Mouse (Mus musculus): ENCODE results near the gene Atp6v1a.

Gene Atp6v1a

DNA sequence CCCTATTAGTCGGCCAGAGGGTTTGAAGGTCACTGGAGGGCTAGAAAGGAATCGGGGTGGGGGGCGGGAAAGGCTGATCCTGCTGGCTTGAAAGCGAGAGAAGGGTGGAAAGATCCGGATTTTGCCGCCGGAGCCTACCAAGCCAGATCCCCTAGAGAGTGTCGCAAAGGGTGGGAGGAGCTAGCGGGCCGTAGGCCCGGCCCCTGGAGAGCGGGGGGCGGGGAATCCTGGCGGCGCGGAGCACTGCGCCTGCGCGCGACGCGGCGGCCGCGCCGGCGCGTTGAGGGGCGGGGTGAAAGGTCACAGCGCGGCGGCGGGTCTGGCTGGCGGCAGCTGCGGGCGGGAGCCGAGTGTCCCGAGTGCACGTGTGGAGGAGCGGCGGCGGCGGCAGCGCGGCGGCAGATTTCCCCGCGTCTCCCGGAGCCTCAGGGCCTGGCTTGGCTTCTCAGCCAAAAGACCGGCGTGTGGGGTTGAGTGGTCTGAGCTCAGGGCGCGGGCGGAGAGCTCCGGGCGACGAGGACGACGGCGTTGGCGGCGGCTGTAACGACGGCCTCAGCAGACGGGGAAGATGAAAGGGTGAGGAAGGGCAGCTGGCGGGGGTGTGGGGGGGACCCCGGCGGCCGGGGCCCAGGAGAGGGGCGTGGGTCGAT, at the start of gene Atp6v1a, which contains the start of gene Naa50:
Gene Atp6v1a (minus strand): TSS at position 170 of the 650 bp plus-strand sequence.
Gene Naa50 (plus strand): TSS at position 295 of the 650 bp plus-strand sequence.
- DNase-seq, result peak; percentile 94 to 96

DNA sequence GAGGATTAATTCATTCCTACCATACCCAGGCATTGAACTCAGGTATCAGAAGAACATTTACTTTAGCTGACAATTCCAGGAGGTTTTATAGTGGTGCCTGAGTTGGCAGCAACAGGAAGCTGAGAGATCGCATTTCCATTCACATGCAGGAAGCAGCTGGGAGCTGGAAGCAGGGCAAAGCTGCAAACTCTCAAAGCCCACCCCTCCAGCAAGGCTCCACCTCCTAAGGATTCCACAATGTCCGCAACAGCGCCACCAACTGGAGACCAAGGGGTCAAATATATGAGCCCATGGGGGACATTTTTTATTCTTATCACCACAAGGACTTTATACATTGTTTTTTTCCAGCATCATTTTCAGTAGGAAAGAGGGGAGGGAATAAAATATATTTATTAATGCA, 49.3 kb upstream of the Atp6v1a start:
- DNase-seq, result no peak

DNA sequence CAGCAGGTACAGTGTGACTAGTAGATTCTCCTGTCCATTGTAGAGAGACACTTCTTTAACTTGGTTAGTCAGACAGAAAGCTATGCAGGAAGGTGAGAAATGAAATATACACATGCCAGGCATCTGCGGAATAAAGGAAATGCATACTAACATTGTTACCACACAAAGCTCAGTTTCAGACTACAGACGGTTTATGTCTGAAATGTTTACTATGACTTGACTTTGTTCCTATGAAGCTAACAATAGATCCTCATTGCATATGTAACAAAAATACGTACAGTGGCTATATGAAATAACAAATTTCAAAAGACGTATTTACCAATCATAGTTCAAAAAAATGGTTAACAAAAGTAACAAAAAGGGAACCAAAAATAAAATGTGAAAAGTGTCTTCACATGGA, 47.7 kb upstream of the Atp6v1a start:
- DNase-seq, result no peak

DNA sequence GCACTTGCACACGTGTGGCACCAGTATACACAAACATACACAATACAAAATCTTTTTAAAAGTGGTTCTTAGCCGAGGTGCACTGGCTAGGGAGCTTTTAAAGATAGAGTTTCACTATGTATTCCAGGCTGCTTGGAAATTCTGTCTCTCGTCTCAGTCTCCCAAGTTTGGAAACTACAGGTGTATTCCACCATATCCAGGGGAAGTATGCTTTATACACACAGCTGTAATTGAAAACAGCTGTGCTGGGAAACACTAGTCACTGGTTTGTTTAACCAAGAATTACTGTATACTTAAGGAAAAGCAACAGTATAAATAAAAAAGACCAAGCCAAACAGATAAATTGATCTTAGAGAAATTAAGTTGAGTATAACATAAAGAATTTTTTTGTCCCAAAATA, 45.3 kb upstream of the Atp6v1a start:
- DNase-seq, result no peak

DNA sequence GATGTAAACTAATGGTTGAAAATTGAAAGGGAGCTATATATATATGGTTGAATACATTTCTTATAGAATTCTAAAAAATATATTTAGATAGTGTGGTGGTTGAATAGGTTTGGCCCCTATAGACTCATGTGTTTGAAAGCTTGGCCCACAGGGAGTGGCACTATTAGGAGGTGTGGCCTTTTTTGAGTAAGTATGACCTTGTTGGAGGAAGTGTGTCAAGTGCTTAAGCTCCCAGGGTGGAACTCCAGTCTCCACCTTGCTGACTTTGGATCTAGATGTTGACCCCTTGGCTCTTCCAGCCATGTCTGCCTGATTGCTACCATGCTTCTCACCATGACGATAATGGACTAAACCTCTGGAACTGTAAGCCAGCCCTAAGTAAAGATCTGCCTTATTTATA, 43.1 kb upstream of the Atp6v1a start:
- DNase-seq, result no peak

DNA sequence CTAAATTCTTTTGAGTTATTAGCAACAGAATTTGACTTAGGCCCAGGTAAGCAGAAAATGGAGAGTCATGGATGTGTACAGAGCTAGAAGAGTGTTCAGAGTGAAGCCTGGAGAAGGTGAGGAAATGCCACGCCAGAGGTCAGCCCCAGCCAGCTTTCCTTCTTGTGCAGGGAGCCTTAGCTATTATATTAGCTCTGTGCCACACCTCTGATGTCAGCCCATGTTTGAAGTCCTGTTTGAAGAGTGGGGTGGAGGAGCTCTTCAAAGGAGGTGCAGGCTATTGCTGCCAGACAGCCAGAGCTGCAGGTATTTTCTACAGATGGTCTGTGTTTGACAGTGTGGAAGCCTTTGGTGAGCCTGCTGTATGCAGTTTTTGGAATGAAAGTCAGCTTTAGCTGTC, 39.0 kb upstream of the Atp6v1a start:
- no peak for DNase-seq

DNA sequence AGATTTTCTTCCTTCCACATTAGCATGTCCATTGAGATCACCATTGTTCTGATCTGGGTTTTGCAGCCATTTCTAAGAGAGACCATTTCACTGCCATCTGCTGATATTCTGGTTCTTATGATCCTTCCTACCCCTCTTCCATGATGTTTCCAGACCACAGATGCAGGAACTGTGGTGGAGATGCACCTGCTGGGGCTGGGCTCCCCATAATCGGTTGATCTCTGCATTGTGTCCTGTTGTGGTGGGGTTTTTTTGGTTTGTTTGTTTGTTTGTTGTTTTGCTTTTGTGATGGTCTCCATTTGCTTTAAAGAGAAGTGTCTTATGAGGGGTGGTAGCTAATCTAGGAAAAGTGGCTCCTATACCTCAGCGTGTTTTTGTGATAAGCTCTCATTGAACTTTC, 37.0 kb upstream of the Atp6v1a start:
- no peak for DNase-seq

DNA sequence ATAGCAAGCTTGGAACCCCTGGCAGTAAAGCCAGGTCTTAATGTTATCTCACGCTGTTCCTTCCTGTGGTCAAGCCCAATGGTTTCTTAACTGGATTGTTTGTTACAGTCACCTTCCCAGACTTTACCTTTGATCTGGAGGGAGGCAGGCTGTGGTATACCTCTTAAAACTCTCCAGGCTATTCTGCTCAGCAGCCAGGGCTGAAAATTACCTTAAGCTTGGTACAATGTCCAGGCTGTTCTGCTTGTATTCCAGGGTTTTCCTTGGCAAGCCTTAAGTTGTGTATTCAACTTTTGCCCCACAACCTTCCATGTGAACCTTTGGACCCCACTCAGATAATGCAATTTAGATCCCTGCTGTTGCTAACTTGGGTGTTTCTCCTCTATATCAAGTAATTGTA, 35.5 kb upstream of the Atp6v1a start:
- DNase-seq, result peak; percentile 41 to 72

DNA sequence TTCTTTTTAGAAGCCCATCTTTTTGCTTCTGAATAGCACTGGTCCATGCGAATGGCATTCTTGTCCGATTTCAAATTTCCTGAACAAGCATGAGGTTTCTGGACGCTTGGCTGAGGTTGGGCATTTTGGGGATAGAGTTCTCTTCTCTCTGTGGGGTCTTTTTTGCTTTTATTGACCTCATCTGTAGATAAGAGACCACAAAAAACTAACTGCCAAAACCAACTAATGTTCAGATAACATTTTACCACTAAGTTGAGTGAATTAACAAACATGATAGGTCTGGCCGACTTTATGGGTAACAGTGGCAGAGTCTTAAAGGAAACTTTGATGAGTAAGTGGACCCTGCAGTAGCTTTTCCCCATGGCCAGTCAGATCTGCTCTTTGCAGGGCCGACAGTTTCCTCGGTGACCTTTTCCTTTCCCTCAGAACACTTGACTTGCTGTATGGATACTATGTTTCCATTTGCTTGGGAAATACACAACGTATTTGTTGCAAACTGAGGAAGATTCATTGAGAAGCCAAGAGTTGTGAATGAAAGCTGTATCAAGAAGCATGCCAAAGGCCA, 34.5 kb upstream of the Atp6v1a start:
- no peak for DNase-seq

DNA sequence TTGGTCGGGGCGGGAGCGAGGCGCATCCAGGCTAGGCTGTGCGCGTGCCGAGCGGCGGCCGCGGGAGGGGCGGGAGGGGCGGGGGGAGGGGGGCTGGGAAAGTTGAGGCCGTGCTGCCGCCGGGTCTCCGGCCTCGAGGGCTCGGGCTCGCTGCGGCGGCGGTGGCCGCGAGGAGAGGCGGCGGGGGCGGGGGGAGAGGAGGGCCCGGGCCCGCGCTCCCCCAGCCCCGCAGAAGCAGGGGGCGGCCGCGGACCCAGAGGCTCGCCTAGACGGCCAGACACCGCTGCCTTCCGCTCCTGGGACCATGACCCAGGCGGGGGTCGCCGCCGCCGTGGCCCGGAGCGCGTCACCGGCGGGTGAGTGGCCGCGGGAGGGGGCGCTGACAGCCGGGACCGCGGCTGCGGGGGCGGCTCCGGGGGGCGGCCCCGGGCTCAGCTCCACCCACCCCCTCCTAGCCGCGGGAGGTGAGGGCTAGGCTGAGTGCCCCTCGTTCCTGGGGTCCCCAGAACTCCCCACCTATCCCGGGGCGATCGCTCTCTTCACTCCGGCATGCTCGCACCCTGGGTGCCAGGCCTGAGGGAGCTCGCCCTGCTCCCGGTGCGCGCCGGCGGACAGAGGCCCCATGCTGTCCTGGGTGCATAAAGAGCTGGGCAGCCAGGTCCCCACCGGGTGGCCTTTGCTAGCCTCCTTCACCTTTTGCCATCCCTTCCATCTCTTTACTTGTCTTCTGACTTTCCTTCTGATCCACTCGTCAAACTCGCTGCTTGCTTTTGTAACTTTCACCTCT, 33.8 kb upstream of the Atp6v1a start, which contains the start of gene Usf3:
Gene Usf3 (plus strand): TSS at position 92 of the 787 bp plus-strand sequence.
- DNase-seq, result peak; percentile 43 to 79

DNA sequence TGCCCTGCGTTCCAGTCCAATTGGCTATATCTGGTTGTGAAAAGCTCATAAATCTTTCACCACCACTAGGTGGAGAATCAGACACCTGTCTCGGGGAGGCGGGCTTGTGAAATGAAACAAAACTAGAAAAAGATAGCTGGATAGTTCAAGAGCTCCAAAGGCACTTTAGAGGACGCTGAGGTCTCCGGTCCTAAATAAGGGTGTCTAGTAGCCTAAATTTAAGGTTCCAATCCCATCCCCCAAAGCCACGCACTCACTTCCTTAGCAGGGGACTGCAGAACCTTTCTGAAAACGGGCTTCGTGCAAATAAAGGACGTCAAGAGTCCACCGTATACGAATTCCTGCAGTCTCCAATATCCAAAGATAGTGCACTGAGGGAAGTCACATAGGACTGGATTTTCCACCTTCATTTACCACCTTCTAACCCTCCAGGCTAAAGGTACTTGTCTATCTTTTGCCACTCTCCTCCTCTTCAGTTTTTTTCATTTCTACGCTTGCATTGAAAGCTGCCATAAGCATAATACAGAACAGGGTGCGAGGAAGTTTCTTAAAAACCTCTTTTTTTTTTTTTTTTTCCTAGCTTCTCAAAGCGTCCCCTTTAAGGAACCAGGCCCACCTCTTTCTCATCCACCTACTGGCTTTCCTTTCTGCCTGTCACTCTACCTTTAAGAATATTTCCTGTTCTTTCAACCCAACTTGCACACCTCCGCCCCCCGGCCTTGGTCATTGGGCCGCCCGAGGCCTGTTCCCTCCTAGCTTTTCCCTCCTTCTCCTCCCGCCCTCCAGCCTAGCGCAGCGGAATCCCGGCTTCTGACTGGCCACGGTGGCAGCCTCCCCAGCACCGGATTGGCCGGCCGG, 33.0 kb upstream of the Atp6v1a start:
- peak; percentile 98 to 100 for DNase-seq

DNA sequence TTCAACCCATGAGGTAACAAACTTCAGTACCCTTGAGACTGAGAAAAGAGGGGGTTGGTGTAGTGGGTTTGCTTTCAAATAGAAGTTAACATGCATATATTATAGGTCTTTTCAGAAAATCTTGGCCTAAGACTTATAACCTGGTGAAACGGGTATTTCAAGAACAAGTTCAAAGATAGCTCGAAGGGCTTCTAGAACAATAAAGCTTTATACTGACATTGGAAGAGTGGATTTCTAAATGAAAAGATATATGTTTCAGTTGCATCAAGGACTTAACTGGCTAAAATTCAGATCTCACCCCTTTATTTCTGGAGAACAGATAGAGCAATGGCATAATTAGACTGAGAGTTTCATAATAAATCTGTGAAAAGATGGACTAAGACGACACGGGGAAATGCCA, 29.5 kb upstream of the Atp6v1a start:
- DNase-seq, result no peak

DNA sequence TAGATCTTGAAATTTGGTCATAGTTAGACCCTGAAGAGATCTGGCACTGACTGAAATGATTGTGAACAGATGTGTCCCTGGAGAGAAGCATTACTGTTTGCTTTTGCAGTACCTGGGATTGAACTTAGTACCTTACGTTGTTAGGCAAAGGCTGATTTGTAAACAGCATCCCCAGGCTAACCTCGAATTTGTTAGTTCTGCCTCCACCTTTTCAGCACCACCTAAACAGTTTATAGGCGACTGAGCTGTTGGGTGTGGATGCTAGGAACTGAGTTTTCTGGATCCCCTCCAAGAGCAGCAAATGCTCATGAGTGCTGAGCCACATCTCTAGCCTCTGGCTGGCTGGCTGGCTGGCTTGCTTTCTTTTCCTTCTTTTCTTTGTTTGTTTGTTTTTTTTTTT, 25.7 kb upstream of the Atp6v1a start:
- no peak for DNase-seq

DNA sequence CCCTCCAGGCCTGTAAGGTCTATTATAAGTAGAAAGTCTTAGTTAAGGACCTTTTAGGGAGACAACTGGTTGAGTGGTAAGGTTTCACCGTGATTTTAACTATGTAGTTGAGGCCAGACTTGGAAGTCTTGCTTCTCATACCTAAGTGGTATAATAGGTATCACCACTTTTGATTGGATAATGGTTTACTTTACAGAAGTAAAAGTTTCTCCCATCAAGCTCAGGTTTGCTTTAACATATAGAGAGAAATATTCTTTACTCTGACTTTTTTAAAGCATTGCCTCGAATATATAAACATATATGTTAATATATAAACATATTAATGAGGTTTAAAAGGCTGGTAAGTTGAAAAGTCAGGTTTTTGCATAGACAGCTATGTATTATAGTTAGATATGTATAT, 24.3 kb upstream of the Atp6v1a start:
- no peak for DNase-seq

DNA sequence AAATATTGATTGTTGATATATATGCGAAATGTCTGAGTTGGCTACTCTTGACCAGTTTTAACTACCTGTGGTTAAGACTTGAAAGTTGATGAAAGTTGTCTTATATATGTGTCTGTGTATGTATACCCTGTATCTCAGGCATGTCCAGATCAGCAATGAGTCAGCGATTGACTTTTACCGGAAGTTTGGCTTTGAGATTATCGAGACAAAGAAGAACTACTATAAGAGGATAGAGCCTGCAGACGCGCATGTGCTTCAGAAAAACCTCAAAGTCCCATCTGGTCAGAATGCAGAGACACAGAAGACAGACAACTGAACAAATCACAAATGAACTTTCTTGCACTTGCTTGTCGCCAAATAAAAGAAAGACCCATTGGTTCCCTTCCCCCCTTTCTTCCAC, 19.8 kb upstream of the Atp6v1a start:
- DNase-seq, result no peak

DNA sequence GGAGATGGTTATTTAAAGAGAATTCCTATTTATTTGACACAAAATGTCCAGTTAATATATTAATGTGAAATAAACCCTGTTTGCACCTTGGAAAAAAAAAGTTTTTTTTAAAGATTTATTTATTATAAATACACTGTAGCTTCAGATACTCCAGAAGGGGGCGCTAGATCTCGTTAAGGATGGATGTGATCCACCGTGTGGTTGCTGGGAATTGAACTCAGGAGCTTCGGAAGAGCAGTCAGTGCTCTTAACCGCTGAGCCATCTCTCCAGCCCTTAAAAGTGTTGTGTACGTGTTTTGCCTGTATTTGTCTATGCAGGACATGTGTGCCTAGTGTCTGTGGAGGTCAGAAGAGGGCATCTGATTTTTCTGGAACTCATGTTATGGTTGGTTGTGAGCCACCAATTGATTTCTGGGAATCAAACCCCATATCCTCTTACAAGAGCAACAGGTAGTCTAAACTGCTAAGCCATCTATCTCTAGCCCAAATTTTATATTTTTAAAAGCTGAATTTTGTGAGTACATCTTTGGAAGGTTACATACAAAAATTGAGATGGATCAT, 15.1 kb upstream of the Atp6v1a start:
- no peak for DNase-seq

DNA sequence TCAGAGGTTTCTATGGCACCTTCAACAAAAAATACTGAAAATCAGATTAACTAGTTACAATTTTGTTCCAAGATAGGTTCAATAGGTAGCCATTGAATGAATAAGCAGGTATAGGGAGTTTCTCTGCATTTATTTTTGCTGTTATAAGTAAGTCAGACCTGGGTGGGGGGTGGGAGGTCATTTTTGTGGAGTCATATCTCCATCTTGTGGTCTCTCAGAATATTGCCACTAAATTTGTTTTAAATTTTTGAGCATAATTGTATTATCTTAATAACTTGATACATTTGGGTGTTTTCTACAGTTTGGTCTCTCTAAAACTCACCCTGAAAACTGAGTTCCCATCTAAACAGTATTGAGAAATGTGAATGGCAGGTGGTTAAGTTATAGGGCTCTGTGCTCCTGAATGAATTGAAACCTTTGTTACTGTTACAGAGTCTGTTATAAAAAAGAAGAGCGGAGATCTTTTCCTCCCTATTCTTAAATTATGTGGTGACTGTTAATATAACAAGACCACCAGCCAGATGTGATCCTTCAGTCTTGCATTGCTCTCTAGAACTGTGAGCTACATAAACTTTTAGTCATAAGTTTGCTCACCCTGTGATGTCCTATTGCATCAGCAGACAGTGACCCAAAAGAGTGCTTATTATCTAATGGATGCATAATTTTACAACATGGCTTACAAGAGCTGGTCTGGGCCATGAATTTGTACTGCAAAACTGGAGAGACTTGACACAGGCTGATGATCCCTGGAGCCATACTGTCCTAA, 9.7 kb upstream of the Atp6v1a start:
- DNase-seq, result no peak

DNA sequence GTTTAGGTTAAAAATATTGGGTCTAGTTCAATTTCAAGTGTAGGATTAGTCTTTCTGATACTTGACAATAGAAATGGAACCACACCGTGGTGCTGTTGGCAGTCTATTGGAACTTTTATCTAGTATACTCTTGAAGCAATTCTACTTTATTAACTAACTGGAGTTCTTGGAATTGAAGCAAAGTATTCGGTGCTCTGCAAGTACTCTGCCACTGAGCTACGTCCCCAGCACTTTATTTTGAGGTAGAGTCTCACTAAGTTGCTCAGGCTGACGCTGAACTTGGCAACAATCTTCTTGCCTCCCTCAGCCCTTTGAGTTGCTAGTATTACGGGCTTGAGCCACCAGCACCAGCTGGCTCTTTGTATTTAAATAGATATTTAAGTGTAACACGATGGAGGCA, 2.0 kb upstream of the Atp6v1a start:
- peak in 1 of 2 experiments; percentile 29 for DNase-seq

DNA sequence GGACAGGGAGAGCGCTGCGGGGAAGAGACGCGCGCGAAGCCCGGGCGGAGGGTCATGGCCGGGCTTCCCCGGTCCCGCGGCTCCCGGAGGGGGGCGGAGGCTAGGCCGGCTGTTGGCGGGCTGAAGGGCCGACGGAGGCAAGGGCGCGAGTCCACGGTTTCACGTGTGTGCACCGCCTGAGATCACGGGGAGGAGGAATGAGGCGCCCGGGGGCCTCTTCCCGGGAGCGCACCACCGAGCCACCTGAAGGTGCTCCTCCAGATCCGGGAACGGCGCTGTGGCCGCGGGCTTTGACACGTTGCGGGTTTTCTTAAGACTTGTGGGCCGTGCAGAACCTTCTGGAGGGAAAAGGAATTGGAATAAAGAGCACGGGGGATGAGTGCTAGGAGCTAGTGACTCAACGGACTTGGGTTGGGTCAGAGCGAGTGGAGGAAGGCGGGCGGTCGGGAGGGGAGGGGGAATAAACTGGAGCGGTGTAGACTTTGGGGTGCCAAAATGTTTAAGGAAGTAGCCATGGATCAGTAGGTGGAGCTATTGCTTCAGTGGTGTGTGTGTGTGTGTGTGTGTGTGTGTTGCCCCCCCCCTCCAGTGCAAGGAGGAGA, 782 bp upstream of the Atp6v1a start:
- peak; percentile 79 to 91 for DNase-seq

DNA sequence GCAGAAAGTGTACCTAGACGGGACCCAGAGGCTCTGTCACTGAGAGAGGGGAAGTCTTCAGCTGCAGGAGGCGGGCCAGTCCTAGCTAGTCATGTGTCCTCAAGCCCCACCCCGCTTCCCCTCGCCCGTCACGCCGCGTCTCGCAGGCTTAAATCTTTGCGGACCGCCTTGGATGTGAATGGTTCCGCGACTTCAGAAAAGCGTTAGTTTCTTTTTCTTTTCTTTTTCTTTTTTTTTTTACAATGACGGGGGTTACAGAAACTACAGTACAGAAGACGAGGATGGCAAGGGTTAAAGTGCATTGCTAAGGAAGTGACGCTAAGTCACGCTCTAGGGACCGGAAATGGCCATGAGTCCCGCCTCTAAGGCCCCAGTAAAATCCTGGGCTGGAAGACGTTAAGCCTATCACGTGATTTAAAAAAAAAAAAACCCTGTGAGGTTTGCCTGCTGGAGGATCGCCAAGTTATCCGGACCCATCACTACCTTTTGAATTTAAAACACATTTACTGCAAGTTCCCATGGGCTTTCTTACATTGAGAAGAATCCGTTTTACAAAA, 448 bp downstream of the Atp6v1a start:
- DNase-seq, result peak; percentile 90 to 94

DNA sequence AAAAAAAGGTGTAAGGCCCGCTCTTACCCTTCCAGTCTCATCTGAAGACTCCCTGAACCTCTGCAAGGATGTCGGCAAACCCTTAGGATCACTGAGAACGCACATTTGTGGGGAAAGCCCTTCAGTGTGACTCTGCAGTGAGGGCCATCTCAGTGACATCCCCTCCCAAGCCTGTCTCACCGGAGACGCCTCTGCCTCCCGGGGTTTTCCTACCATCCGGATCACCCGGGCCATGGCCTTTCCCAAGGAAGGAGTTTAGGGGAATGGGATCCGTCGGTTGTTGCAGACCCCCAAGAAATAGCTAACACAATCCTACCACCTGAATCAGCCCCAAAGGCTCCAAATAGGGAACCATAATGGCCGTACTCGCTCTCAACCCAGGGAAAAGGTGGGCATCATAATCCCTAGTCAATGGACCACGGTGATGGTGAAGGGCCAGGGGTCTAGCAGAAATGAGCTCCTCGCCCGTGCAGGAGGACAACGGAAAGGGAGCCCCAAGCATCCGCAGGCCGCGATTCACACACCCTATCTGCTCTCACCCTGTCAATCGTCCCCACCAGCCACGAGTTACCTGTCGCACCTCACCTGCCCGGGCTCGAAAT, 1.0 kb downstream of the Atp6v1a start:
- DNase-seq, result peak; percentile 7 to 36

All from kidney, postnatal 25 days (tissue).